Mouse (Mus musculus): ENCODE results near the gene Slfn1. TPM values are rescaled to one million over a fixed set of nuclear protein-coding genes. Genes with fewer than 3 reads are reported as not detected.
A peak's percentile ranks its signal among the peaks of the same experiment; 100 is the strongest.

Gene Slfn1
- total and polyA plus RNA-seq, 2 experiments from 2014 or later, result 0.08 TPM; not detected in 1

DNA sequence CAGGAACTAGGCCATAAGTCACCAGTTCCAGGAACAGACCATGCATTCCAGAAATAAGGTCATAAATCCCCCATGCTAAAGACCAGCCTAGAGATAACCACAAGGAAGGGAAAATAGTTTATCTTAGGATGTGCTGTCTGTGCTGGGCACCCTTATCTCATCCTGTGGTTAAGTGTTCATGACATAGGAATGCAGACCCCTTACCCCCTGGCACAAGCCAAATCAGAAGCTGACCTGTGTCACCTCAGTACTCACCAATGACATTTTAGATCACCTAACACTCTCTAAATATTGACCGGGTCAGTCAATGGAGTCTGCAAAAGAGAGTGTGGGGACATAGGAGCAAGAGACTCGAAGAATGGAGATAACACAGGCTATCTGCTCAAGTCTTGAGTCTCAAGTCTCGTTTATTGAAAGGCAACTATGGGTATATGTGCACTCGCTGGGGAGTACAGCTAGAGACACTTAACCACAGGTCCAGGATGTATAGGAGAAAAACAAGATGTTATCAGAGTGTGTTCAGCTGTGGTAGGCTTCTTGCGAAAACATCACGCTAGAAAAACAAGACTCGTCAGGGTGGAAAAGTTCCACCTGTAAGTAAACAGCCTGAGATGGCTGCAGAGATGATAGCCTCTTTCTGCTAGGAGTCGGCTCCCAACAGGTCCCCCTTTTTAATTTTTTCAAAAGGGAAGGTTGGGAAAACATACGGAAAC is 37.0 kb upstream of the Slfn1 start:
- Histone ChIP-seq H3K27me3 (ENCODE audit: insufficient read depth, low read length) (no peaks in the 10 kb centered on the region), H3K4me1 (ENCODE audit: insufficient read depth, low read length) (no peaks in the 10 kb centered on the region), H3K4me3 (ENCODE audit: low read length) (no peak overlapping the region), H3K36me3 (ENCODE audit: insufficient read depth, low read length) (no peaks in the 10 kb centered on the region), H3K4me2 (ENCODE audit: low read depth, low read length) (no peak overlapping the region), H3K9ac (replicated peaks; ENCODE audit: low read length) (no peak overlapping the region), H3K27ac (no peak overlapping the region), H3K9me3 (ENCODE audit: low read length) (no peaks in the 10 kb centered on the region)
- ATAC-seq, result no peak
- no peak for TF ChIP-seq CTCF (IDR thresholded peaks at IDR 0.05; ENCODE audit: low read depth)
- 86% methylated on average over 9 of the region's 9 CpGs for WGBS
- no peak for DNase-seq (ENCODE audit: low spot score)

- no peak overlapping the region for H3K27ac ChIP-seq
- DNase-seq (ENCODE audit: low spot score) (no peak), ATAC-seq (no peak)
- H3K4me3 ChIP-seq (ENCODE audit: low read length), result no peak overlapping the region
- WGBS, result 61% methylated on average over 7 of the region's 7 CpGs
- no peaks in the 10 kb centered on the region for H3K4me1 ChIP-seq (ENCODE audit: insufficient read depth, low read length)
- H3K27me3 ChIP-seq (ENCODE audit: insufficient read depth, low read length), result no peaks in the 10 kb centered on the region
- no peak overlapping the region for H3K9ac ChIP-seq (replicated peaks; ENCODE audit: low read length)
- H3K4me2 ChIP-seq (ENCODE audit: low read depth, low read length), result no peak overlapping the region
- TF ChIP-seq CTCF (IDR thresholded peaks at IDR 0.05; ENCODE audit: low read depth), result no peak
- H3K9me3 ChIP-seq (ENCODE audit: low read length), result no peaks in the 10 kb centered on the region
- no peaks in the 10 kb centered on the region for H3K36me3 ChIP-seq (ENCODE audit: insufficient read depth, low read length)
Observed at GRCm38 (mm10) chr11:83082741-83083473, 33.7 kb upstream of the Slfn1 start.

DNA sequence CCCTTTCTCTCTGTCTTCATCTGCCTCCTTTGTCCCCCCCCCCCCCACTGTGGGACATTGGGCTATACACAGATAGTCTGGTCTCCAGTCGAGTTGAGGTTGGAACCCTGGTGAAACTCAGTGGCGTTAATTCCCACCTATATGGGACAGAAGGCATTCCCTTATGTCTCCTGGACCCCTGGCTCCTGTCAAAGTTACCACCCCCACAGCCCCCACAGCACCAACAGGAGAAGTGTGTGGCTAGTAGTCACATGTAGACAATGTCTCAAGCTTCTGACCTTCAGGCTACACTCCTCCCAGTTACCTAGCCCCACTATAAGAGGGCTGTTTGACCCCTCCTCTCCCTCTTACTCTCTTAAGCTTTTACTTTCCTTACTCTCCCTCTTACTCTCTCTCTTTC is 32.5 kb upstream of the Slfn1 start:
- H3K36me3 ChIP-seq (ENCODE audit: insufficient read depth, low read length), result no peaks in the 10 kb centered on the region
- no peak overlapping the region for H3K9ac ChIP-seq (replicated peaks; ENCODE audit: low read length)
- H3K27ac ChIP-seq, result no peak overlapping the region
- no peaks in the 10 kb centered on the region for H3K9me3 ChIP-seq (ENCODE audit: low read length)
- DNase-seq (ENCODE audit: low spot score), result no peak
- WGBS, result 90% methylated on average over 2 of the region's 2 CpGs
- no peak overlapping the region for H3K4me2 ChIP-seq (ENCODE audit: low read depth, low read length)
- no peak overlapping the region for H3K4me3 ChIP-seq (ENCODE audit: low read length)
- no peaks in the 10 kb centered on the region for H3K4me1 ChIP-seq (ENCODE audit: insufficient read depth, low read length)
- no peak for TF ChIP-seq CTCF (IDR thresholded peaks at IDR 0.05; ENCODE audit: low read depth)
- no peak for ATAC-seq
- no peaks in the 10 kb centered on the region for H3K27me3 ChIP-seq (ENCODE audit: insufficient read depth, low read length)

DNA sequence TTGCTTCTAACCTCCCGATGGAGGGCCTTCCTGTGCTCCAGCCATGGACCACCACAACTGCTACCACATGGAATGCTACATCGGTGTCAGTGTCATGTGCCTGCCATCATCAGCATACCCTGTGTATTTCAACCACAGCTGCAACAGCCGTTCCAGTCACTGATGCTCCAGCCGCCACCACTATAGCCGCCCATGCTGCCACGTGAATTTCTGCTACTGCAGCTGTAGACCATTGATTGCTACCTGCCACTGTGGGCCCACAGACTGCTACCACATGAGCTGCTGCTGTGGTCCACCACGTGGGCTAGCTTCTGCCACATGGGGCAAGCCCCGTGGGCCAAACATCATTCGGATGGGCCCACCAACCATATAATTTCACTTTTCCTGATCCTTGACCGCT is 31.9 kb upstream of the Slfn1 start:
- Histone ChIP-seq H3K4me2 (ENCODE audit: low read depth, low read length) (no peak overlapping the region), H3K9me3 (ENCODE audit: low read length) (no peaks in the 10 kb centered on the region), H3K27me3 (ENCODE audit: insufficient read depth, low read length) (no peaks in the 10 kb centered on the region), H3K27ac (no peak overlapping the region), H3K4me3 (ENCODE audit: low read length) (no peak overlapping the region), H3K4me1 (ENCODE audit: insufficient read depth, low read length) (no peaks in the 10 kb centered on the region), H3K36me3 (ENCODE audit: insufficient read depth, low read length) (no peaks in the 10 kb centered on the region), H3K9ac (replicated peaks; ENCODE audit: low read length) (no peak overlapping the region)
- DNase-seq (ENCODE audit: low spot score) (no peak), ATAC-seq (no peak)
- WGBS, result 87% methylated on average over 10 of the region's 10 CpGs
- TF ChIP-seq CTCF (IDR thresholded peaks at IDR 0.05; ENCODE audit: low read depth), result no peak

DNA sequence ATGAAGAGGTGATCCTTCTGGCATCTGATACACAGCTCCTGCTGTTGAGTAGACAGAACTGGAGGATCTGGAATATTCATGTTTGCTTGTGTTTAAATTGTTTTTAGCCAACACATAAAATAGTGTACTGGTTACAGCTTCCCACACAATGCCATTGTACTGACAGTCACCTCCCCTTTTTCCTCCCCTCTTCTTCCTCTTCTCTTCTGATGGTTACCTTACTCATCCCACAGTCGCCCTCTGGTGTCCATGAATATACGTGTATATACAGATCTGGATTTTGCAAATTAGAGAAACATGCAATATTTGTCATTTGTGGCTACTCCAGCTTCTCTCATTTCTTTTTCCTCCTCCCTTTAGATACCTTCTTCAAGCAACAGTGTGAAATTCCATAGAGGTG is 1.5 kb upstream of the Slfn1 start:
- Histone ChIP-seq H3K27me3 (ENCODE audit: insufficient read depth, low read length) (no peaks in the 10 kb centered on the region), H3K9me3 (ENCODE audit: low read length) (no peaks in the 10 kb centered on the region), H3K4me3 (ENCODE audit: low read length) (no peak overlapping the region), H3K27ac (no peak overlapping the region), H3K9ac (replicated peaks; ENCODE audit: low read length) (no peak overlapping the region), H3K36me3 (ENCODE audit: insufficient read depth, low read length) (no peaks in the 10 kb centered on the region), H3K4me1 (ENCODE audit: insufficient read depth, low read length) (no peaks in the 10 kb centered on the region), H3K4me2 (ENCODE audit: low read depth, low read length) (no peak overlapping the region)
- 41% methylated on average over 2 of the region's 2 CpGs for WGBS
- peak; percentile 5 for DNase-seq (ENCODE audit: low spot score)
- peak; percentile 41 for TF ChIP-seq CTCF (IDR thresholded peaks at IDR 0.05; ENCODE audit: low read depth)
- no peak for ATAC-seq

DNA sequence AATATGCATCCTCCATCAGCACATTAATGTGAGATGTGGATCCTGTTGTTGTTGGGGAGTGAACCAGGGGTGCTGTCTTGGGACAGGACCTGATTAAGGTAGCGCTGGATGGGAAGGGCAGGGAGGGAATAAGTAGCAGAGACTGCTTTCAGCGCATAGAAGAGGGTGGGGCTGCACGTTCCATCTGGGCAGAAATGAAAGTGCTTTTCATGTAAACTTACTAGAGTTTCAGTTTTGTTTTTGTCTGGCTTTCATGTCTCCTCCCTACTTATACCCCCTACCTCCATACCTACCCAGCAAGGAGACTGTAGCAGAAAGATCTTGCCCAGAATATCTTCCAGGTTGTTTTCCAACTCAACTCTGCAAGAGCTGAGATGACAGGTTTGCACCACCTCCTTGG is 1.4 kb downstream of the Slfn1 start:
- Histone ChIP-seq H3K36me3 (ENCODE audit: insufficient read depth, low read length) (no peaks in the 10 kb centered on the region), H3K27ac (no peak overlapping the region), H3K9me3 (ENCODE audit: low read length) (no peaks in the 10 kb centered on the region), H3K4me1 (ENCODE audit: insufficient read depth, low read length) (no peaks in the 10 kb centered on the region), H3K27me3 (ENCODE audit: insufficient read depth, low read length) (no peaks in the 10 kb centered on the region), H3K9ac (replicated peaks; ENCODE audit: low read length) (no peak overlapping the region), H3K4me3 (ENCODE audit: low read length) (no peak overlapping the region), H3K4me2 (ENCODE audit: low read depth, low read length) (no peak overlapping the region)
- ATAC-seq (no peak), DNase-seq (ENCODE audit: low spot score) (no peak)
- no peak for TF ChIP-seq CTCF (IDR thresholded peaks at IDR 0.05; ENCODE audit: low read depth)
- WGBS, result 47% methylated on average over 3 of the region's 3 CpGs

GRCm38 (mm10) chr11:83121131-83121685 is 4.6 kb downstream of the Slfn1 start:
- Histone ChIP-seq H3K4me1 (ENCODE audit: insufficient read depth, low read length) (no peaks in the 10 kb centered on the region), H3K4me2 (ENCODE audit: low read depth, low read length) (no peak overlapping the region), H3K9ac (replicated peaks; ENCODE audit: low read length) (no peak overlapping the region), H3K27me3 (ENCODE audit: insufficient read depth, low read length) (no peaks in the 10 kb centered on the region), H3K9me3 (ENCODE audit: low read length) (no peaks in the 10 kb centered on the region), H3K27ac (no peak overlapping the region), H3K36me3 (ENCODE audit: insufficient read depth, low read length) (no peaks in the 10 kb centered on the region), H3K4me3 (ENCODE audit: low read length) (no peak overlapping the region)
- WGBS, result 95% methylated on average over 3 of the region's 3 CpGs
- DNase-seq (ENCODE audit: low spot score) (no peak), ATAC-seq (no peak)
- no peak for TF ChIP-seq CTCF (IDR thresholded peaks at IDR 0.05; ENCODE audit: low read depth)
